Mouse (Mus musculus): Measurements from ENCODE around the gene Aldh4a1.

Aldh4a1 gene

GRCm38 (mm10) chr4:139622373-139623282 is at the start of gene Aldh4a1:
Gene Aldh4a1 (plus strand): TSS chr4:139622866.
- DNase-seq (ENCODE audit: low spot score), result peak; percentile 98

GRCm38 (mm10) chr4:139572928-139573512 is 49.6 kb upstream of the Aldh4a1 start:
- no peak for DNase-seq (ENCODE audit: low spot score)

GRCm38 (mm10) chr4:139574156-139574798 is 48.4 kb upstream of the Aldh4a1 start:
- DNase-seq (ENCODE audit: low spot score), result no peak

GRCm38 (mm10) chr4:139574799-139575672 is 47.6 kb upstream of the Aldh4a1 start:
- DNase-seq (ENCODE audit: low spot score), result no peak

- DNase-seq (ENCODE audit: low spot score), result no peak
Measured at GRCm38 (mm10) chr4:139575673-139576003, 47.0 kb upstream of the Aldh4a1 start.

- DNase-seq (ENCODE audit: low spot score), result no peak
Measured at GRCm38 (mm10) chr4:139576251-139576880, 46.3 kb upstream of the Aldh4a1 start.

- no peak for DNase-seq (ENCODE audit: low spot score)
Measured at GRCm38 (mm10) chr4:139577006-139577405, 45.7 kb upstream of the Aldh4a1 start.

GRCm38 (mm10) chr4:139578389-139578788 is 44.3 kb upstream of the Aldh4a1 start:
- no peak for DNase-seq (ENCODE audit: low spot score)

GRCm38 (mm10) chr4:139579003-139579402 is 43.7 kb upstream of the Aldh4a1 start:
- DNase-seq (ENCODE audit: low spot score), result no peak

GRCm38 (mm10) chr4:139579466-139579865 is 43.2 kb upstream of the Aldh4a1 start:
- no peak for DNase-seq (ENCODE audit: low spot score)

GRCm38 (mm10) chr4:139580663-139581336 is 41.9 kb upstream of the Aldh4a1 start:
- no peak for DNase-seq (ENCODE audit: low spot score)

GRCm38 (mm10) chr4:139581427-139582051 is 41.1 kb upstream of the Aldh4a1 start:
- no peak for DNase-seq (ENCODE audit: low spot score)

- no peak for DNase-seq (ENCODE audit: low spot score)
Measured at GRCm38 (mm10) chr4:139582346-139582745, 40.3 kb upstream of the Aldh4a1 start.

GRCm38 (mm10) chr4:139582903-139583302 is 39.8 kb upstream of the Aldh4a1 start:
- DNase-seq (ENCODE audit: low spot score), result no peak

- DNase-seq (ENCODE audit: low spot score), result no peak
Measured at GRCm38 (mm10) chr4:139583629-139584245, 38.9 kb upstream of the Aldh4a1 start.

GRCm38 (mm10) chr4:139584704-139585103 is 38.0 kb upstream of the Aldh4a1 start:
- no peak for DNase-seq (ENCODE audit: low spot score)

- DNase-seq (ENCODE audit: low spot score), result no peak
Measured at GRCm38 (mm10) chr4:139585713-139586112, 37.0 kb upstream of the Aldh4a1 start.

GRCm38 (mm10) chr4:139587370-139587769 is 35.3 kb upstream of the Aldh4a1 start:
- DNase-seq (ENCODE audit: low spot score), result no peak

GRCm38 (mm10) chr4:139587773-139588172 is 34.9 kb upstream of the Aldh4a1 start:
- DNase-seq (ENCODE audit: low spot score), result no peak
